Mouse (Mus musculus) cerebellum, adult 18-20 months (tissue): ENCODE measurements around the gene Bco1.

Source experiments
- DNase-seq, 2 experiments: peaks; one replicate each; pipeline ENCODE4 v3.0.0; 2021

Gene Bco1

DNA sequence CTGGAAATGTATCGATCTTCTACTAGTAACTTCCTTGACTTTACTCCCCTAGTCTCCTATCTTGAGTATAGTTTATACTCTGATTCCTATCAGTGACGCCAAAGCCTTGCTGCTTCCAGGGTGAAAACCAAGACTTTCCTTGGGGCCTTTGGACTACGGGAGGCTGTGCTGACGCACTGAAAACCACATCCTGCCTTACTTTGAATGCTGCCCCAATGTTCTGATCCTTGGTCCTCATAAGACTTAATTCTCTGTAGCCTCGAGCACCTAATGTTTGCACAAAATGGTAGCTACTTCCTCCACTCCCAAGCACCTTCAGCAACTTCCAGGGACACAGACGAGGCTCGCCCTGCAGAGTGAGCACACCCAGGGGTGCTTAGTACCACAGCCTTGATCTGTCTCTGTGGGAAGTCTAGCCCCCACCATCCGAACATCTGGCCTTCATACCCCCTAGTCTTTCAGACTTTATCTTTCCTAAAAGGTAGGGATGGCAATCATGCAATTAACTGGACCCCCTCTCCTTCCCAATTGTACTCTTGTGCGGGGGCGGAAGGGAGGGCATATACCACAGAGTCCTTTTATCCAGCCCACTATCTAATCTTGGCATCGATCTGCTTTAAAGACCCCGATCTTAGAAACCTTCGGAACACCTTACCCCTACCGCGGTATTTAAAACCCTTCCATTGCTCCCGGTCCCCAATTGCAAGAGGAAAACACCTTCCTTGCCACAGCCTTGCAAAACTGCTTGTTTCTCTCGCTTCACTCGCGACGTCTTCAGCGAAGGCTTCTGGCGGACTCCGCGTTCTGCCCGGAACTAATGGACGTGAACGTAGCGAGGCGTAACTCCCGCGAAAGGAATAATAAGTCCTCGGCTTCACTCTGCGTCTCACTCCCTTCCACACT is 61.5 kb downstream of the Bco1 start:
- DNase-seq = no peak

DNA sequence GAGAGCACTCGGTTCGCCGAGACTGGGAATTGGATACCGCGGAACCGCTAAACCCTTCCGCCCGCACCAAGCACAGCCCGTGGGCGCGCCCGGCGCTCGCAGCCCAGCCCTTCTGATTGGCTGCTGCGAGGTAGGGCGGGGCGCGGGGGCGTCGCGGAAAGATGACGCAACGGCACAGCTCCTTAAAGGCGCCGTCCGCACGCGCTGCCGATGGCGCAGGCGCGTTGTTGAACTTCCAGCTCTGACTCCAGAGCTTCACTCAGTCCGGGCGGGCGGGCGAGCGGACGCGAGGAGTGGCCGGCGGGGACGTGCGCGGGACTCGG is 62.1 kb downstream of the Bco1 start:
- peak; percentile 94 to 99 for DNase-seq

DNA sequence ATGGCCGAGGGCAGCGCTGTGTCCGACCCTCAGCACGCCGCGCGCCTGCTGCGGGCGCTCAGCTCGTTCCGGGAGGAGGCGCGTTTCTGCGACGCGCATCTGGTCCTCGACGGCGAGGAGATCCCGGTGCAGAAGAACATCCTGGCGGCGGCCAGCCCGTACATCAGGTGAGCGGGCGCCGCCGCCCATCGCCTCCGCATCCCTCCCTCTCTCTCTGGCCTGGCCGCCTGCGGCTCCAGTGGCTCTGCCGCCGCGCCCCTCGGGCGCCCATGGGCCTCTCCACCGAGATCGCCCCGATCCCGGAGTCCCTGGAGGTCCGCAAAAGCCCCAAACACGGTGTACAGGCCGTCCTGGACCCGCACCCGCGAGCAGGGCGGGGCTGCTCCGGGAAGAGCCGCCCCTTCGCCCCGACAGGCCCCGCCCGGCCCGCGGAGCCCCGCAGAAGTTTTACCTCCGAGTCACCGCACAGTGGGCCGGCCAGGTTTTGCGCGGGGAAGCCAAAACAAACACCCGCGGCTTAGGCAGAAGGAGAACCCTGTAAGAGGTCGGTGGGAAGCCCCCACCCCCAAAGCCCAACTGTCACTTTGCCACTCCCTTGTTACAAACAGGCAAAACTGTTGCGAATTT is 62.6 kb downstream of the Bco1 start, which contains the start of gene Gan:
Gene Gan (plus strand): TSS at position 1 of the 627 bp plus-strand sequence.
- peak; percentile 46 to 65 for DNase-seq

DNA sequence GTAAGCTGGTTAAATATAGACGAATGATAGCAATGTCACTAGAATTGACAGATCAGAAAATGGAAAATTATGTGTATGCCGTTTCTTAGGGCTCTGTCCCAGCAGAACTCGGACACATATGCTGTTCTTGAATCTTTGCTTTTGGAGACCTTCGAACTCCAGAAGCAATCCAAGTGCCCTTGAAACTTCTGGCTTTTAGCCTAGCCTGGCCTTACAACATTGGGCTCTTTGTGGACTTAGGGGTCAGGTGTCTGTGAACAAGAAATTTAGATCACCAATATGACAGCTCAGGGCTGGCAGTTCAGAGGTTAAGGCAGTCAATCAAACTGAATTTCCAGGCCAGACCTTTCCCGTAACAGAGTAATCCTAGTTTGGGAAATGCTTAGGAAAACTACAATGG is 63.4 kb downstream of the Bco1 start:
- DNase-seq = no peak

DNA sequence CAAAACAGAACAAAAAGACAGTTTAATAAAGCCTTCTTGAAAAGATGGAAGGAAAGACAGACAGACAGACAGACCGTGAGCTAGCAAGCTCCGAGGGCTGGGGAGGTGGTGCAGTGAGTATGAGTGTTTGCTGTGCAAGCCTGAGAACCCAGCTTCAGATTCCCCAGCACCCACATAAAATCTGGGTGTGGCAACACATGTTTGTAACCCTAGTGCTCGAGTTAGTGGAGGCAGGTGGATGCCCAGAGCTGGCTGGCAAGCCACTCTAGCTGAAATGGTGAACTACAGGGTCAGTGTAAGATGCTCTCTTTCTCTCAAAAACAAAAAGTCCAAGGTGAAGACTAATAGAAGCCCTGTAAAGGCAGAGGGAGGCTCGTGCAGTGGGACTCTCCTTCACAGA is 69.3 kb downstream of the Bco1 start:
- no peak for DNase-seq

DNA sequence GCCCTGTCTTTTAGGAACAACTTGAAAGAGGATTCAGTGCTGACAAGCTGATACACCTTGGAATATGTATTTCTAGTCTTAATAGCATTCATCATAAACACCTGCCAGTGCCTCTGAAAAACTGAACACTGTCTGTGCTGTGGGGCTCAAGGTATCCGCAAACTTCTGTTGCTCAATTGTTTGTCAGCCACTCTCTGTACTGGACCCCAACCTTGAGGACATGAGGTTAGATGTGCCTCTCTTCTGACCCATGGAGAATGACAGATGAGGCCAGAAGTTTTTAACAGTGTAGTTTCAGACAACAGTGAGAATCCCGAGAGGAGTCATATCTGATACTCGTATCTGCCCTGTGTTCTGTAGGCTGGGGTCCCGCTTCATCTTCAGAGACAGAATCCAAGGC is 69.9 kb downstream of the Bco1 start:
- no peak for DNase-seq

DNA sequence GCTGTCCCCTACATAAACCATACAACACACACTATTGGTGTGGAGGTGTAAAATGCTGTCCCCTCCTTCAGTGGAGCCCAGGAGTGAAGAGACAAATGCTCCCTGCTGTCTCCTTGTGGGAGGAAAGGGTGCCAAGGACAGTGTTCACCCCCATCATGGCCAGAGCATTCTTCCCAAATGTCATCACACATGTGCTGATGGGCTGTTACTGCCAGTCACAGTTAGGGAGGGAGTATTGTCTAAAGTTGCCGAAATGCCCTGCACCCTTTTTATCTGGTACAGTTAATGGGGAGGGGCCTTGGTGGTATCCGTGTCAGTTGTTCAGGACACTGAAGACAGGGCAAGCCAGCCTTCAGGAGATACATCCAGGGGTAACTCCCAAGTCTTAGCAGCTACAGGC is 70.9 kb downstream of the Bco1 start:
- DNase-seq = no peak

DNA sequence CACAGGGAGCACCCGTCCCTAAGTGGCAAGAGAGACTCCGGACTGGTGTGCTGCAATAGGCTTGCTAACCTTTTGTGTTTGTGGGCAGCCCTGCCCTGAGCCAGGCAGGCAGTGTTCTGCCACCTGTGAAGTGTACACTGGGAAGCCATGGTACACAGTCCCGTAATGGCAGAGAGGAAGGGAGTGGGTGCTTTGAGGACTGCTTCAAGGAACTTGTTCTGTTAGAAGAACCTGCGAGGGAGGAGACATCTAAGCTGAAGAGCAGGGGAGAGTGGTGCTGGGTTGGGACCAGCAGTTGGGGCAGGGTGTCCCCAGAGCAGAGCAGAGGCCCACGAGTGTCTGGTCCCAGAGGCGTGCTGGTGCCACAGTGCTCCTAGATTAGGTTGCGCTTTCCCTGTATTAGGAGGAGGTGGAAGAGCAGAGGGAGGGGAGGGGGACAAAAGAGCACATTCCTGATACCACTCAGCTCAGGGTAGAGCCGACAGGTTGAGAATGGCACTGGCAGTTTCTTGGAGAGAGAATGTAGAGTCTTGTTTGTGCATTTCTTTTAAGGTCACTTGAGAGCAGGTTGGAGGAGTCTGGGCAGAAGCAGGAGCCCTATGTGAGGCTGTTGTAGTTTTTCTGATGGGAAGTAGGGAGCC is 71.7 kb downstream of the Bco1 start:
- DNase-seq = no peak

DNA sequence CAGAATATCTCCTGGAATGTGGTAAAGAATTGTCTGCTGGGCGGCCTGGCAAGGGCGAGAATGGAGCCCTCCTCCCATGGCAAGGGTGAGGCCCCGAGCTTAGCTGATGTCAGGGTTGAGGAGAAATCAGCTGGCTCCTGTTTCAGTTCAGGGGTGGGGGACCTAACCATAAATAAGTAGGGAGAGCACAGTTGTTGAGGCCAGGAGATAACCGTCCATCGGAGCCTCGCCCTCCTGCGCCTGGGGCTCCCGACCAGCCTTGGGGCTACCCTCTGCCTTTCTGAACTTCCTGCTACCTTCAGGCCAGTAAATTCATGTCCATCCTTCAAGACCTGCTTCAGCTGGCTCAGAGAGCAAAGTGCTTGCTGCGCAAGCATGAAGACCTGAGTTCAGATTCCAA is 72.7 kb downstream of the Bco1 start:
- DNase-seq = no peak

DNA sequence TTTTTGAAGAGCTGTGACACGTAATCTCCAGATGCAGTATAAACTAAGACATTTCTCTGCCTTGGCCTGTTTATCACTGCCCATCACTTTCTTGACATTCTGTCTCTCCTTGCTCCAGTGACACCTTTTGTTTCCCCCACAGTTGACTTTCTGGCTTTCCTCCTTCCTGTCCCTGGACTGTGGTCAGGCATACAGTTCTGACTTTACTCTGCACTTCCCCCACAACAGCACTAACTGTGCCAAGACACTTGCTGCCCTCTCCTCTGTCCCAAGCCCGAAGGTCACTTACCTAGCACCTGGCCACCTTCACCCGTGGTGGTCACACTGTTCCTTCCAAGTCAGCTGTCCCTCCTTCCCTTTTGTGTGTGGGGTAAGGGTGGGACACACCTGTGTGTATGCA is 76.2 kb downstream of the Bco1 start:
- no peak for DNase-seq

DNA sequence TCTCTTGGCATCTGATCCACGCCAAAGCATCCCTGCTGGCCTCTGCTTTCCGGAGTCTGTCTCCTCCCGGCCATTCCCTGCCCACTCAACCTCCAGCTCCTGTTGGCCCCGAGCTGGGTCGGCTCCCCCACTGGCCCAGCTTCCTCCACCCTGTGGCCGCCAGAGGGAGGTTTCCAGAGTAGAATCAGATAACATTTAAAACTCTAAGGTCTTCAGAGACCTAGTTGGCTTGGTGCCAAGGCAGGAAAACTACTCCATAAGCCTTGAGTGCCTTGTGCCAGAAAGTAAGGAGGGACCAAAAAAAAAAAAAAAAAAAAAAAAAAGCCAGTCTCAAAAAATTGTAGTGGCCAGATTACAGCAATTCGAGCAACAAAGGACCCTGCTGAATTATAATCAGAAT is 77.2 kb downstream of the Bco1 start:
- DNase-seq = peak; percentile 45 to 48

DNA sequence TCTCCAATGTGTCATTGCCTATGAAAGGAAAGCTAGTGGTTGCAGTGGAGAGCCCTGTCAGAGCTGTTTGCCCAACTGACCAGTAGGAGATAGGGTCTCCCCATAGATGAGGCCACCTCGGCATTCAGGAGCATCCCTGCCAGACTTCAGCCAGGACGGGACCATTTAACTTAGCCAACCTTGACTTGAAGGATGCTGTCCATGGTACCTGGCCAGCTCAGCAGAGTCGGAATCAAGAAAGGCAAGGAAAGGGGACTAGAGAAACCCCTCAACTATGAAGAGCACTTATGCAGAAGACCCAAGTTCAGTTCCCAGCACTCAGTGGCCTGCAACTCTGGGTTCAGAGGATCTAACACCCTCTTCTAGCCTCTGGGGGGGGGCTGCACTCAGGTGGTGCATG is 78.0 kb downstream of the Bco1 start:
- no peak for DNase-seq

DNA sequence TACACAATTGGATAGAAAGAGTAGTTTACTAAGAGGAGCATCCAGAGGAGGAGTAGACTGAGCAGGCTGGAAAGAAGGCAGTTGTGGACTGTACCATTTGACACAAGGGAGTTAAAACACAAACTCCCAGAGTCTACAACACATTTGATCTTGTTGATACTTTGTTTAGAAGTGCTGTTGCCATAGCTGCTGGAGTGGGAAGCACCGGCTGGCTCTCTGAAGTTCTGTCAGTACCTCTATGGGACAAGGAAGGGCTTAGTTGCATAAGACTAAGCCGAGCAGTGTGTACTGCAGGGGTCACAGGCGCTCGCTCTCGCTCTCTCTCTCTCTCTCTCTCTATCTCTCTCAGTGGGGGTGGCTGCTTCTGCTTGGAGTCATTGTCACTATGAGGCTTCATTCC is 78.9 kb downstream of the Bco1 start:
- DNase-seq = no peak

DNA sequence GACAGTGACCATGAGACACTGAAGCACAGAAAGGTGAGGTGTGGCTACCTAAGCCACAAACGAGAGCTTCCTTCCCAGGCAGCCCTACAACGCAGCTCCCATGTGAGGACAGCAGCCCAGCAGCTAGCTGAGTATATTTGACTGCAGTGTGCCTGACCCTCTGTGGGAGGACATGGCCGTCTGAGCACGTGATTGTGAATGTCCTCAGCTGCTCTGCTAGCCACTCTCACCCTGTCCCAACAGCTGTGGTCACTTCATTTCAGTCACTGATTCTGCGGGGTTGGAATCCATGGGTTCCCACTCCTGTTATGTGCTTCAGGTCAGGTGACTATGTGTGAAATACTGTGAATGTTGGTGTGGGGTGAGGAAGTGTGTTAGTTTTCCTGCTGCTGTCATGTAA is 80.7 kb downstream of the Bco1 start:
- no peak for DNase-seq

DNA sequence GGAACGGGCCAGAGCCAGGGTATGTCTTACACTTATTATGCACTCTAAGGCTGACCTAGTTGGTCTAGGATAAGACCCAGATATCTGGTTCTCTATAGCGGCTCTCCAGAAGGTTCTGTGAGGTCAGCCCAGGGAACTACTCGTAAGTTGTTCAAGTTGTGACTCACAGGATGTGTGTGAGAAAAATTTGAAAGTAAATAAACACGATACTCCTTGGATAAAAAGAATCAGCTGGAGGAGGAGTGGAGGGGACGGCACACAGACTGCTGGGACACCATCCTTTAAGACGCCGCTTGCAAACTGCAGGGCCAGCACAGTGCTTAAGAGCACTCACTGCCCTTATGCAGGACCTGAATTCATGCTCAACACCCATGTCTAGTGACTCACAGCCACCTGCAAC is 81.6 kb downstream of the Bco1 start:
- no peak for DNase-seq

DNA sequence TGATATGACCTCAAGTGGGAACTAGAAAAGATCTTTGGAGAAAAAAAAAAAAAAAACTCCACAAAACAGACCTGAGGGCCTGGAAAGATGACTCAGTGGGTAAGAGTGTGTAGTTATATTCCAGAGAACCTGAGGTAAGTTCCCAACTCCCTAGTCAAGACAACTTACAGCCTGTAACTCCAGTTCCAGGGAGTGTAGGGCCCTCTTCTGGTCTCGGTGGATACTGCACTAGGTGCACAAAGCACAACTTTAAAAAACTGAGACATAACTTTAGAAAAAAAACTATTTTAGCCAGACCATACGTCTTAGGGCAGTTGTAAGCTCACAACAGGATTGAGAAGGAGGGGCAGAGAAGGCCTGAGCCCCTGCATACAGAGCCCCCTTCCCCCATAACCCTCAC is 82.4 kb downstream of the Bco1 start:
- DNase-seq = no peak

DNA sequence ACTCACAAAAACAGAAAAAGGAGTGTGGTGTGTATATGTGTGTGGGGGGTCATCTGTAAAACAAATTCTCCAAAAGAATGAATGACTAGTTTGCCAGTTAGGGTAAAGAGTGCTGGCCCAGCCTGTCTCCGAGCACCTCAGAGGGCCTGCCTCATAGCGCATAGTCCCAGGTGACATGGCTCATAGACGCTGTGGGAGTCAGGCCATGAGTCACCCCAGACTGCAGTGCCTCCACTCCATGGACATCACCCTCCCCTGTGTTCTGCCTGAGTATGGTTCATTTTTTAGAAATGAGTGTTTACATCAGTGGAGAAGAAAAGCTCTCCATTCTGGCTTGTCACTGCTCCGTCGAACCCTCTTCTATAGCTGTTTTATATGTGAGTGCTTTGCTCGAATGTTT is 83.0 kb downstream of the Bco1 start:
- no peak for DNase-seq

DNA sequence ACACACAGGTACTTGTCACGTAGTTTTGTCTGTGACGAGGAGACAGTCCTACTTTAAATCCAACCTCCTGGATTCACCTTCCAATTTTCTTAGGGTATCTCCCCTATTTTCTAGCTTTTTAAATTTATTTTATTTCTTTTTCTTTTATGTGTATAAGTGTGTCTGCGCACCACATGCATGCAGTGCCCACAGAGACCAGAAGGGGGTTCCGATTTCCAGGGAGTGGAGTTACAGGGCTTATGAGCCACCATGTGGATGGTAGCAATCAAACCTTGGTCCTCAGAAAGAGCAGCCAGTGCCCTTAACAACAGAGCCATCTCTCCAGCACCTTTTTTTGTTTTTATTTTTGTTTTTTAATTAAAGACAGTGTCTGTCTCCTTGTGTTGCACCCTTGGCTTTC is 87.1 kb downstream of the Bco1 start:
- no peak for DNase-seq
